Mouse (Mus musculus) lung, adult 2 months (tissue): ENCODE measurements around the gene Larp4. TPM values are rescaled to one million over a fixed set of nuclear protein-coding genes. Genes with fewer than 3 reads are reported as not detected.

Experiments used
- DNase-seq: peaks from one replicate; pipeline ENCODE4 v3.0.0; 2022
- H3K4me1 ChIP-seq: fragments of 200-500 bp; 2 replicates; pipeline ENCODE4 v1.6.1; 2011; ENCODE audit warnings: low read length; ENCODE audit not compliant: control insufficient read depth, insufficient read depth
- H3K4me3 ChIP-seq: fragments of 200-500 bp; replicated peaks from 2 replicates; pipeline ENCODE3; 2011; ENCODE audit warnings: low read depth, mild to moderate bottlenecking, control low read depth, low read length; ENCODE audit errors: extremely low read depth
- CTCF ChIP-seq: fragments of 200-500 bp; IDR thresholded peaks from 2 replicates; pipeline ENCODE4 v1.5.1; 2011; ENCODE audit warnings: mild to moderate bottlenecking, low read length, control low read depth; ENCODE audit not compliant: insufficient read depth
- POLR2A ChIP-seq: fragments of 200-500 bp; IDR thresholded peaks from 2 replicates; pipeline ENCODE4 v1.6.1; 2011; ENCODE audit warnings: low read depth, mild to moderate bottlenecking, control low read depth, low read length, borderline replicate concordance; ENCODE audit errors: extremely low read depth
- WGBS: fragments of 180-500 bp; shearing (Covaris S2); methylation state at CpG from one replicate; pipeline ENCODE4 v1.1.7; 2018; 5-methylcytosine and 5-hydroxymethylcytosine counted together
- polyA plus RNA-seq: library from polyadenylated mRNA; depleted of rRNA; stranded (reverse); fragments of >200 nt; gene quantifications from 2 replicates; pipeline ENCODE4 v1.2.3, GENCODE M21; 2012

Gene Larp4
- polyA plus RNA-seq, 1 experiment: 40.4 TPM

GRCm38 (mm10) chr15:100029900-100030299 lies 60.0 kb downstream of the Larp4 start:
- TF ChIP-seq CTCF (no peak), POLR2A (no peak)
- H3K4me1 ChIP-seq: no peaks in the 10 kb centered on the region
- DNase-seq: no peak
- 89% methylated on average over 2 of the region's 2 CpGs for WGBS
- no peak overlapping the region for H3K4me3 ChIP-seq

GRCm38 (mm10) chr15:100032546-100032945 lies 62.7 kb downstream of the Larp4 start:
- 70% methylated on average over 3 of the region's 3 CpGs for WGBS
- TF ChIP-seq POLR2A (no peak), CTCF (no peak)
- H3K4me3 ChIP-seq: no peak overlapping the region
- DNase-seq: no peak
- no peaks in the 10 kb centered on the region for H3K4me1 ChIP-seq

- peak within 1 kb of the TSS; percentile 87 for H3K4me3 ChIP-seq
- TF ChIP-seq CTCF (peak; percentile 71), POLR2A (peak; percentile 43; the same call in 1 of the 2 replicates)
- under 1% methylated on average over 60 of the region's 68 CpGs for WGBS
- peak; percentile 97 for DNase-seq
- peaks cover 25% of the 10 kb centered on the region for H3K4me1 ChIP-seq
These were observed 68.7 kb downstream of the Larp4 start, which contains the start of gene Dip2b for GRCm38 (mm10) chr15:100038470-100038971. Dip2b (plus strand) TSS chr15:100038664.

- DNase-seq: peak; percentile 74
- peak overlapping the region; percentile 87 for H3K4me3 ChIP-seq
- under 1% methylated on average over 35 of the region's 36 CpGs for WGBS
- peaks cover 25% of the 10 kb centered on the region for H3K4me1 ChIP-seq
- peak; percentile 24; the same call in 1 of the 2 replicates for TF ChIP-seq POLR2A
- no peak for TF ChIP-seq CTCF
These were observed 69.3 kb downstream of the Larp4 start for GRCm38 (mm10) chr15:100039001-100039701.

GRCm38 (mm10) chr15:100040541-100041266 lies 70.8 kb downstream of the Larp4 start:
- WGBS: 29% methylated on average over 14 of the region's 14 CpGs
- TF ChIP-seq POLR2A (no peak), CTCF (no peak)
- no peak for DNase-seq
- Histone ChIP-seq H3K4me3 (no peak overlapping the region), H3K4me1 (peaks cover 28% of the 10 kb centered on the region)

- DNase-seq: no peak
- Histone ChIP-seq H3K4me3 (peak overlapping the region; percentile 25), H3K4me1 (peaks cover 28% of the 10 kb centered on the region)
- 18% methylated on average over 10 of the region's 10 CpGs for WGBS
- no peak for TF ChIP-seq CTCF
- no peak for TF ChIP-seq POLR2A
These were observed 71.6 kb downstream of the Larp4 start for GRCm38 (mm10) chr15:100041267-100042047.

GRCm38 (mm10) chr15:100042048-100042400 lies 72.2 kb downstream of the Larp4 start:
- TF ChIP-seq CTCF (no peak), POLR2A (no peak)
- 33% methylated on average over 9 of the region's 9 CpGs for WGBS
- DNase-seq: peak; percentile 33
- peak overlapping the region; percentile 50 for H3K4me3 ChIP-seq
- peaks cover 30% of the 10 kb centered on the region for H3K4me1 ChIP-seq

GRCm38 (mm10) chr15:100045576-100045975 lies 75.7 kb downstream of the Larp4 start:
- 42% methylated on average over 6 of the region's 6 CpGs for WGBS

GRCm38 (mm10) chr15:100049496-100050087 lies 79.7 kb downstream of the Larp4 start:
- TF ChIP-seq CTCF (no peak), POLR2A (no peak)

More at GRCm38 (mm10) chr15:100045576-100045975, 75.7 kb downstream of the Larp4 start:
- Histone ChIP-seq H3K4me3 (no peak overlapping the region), H3K4me1 (peaks cover 22% of the 10 kb centered on the region)
- DNase-seq: no peak
- TF ChIP-seq POLR2A (no peak), CTCF (no peak)

More at GRCm38 (mm10) chr15:100049496-100050087, 79.7 kb downstream of the Larp4 start:
- Histone ChIP-seq H3K4me1 (peaks cover 7% of the 10 kb centered on the region), H3K4me3 (no peak overlapping the region)
- 77% methylated on average over 7 of the region's 7 CpGs for WGBS
- DNase-seq: no peak
